Mouse (Mus musculus): ENCODE measurements at regions not wholly inside any gene's neighbourhood (a gene's known extent, or its start where the extent isn't known, plus 50 kb on each side); places are given as distances from the start of the nearest gene placed in this dataset.

- Histone ChIP-seq H3K4me3 (ENCODE audit: low read depth, low read length) (no peak overlapping the region), H3K9ac (ENCODE audit: low read length) (no peak overlapping the region), H3K4me1 (replicated peaks; ENCODE audit: control insufficient read depth, insufficient read depth) (no peaks in the 10 kb centered on the region), H3K4me2 (replicated peaks; ENCODE audit: low read depth) (no peak overlapping the region), H3K27ac (replicated peaks) (no peak overlapping the region), H3K27me3 (ENCODE audit: control insufficient read depth, insufficient read depth, low read length) (no peaks in the 10 kb centered on the region), H3K36me3 (ENCODE audit: control insufficient read depth, insufficient read depth, low read length) (no peaks in the 10 kb centered on the region), H3K9me3 (ENCODE audit: control insufficient read depth, low read length) (no peaks in the 10 kb centered on the region)
- no peak for TF ChIP-seq CTCF (IDR thresholded peaks at IDR 0.05; ENCODE audit: low read depth)
- TF ChIP-seq EP300 (optimal IDR thresholded peaks at IDR 0.05): no peak
- DNase-seq (ENCODE audit: low spot score): no peak
- WGBS: 91% methylated on average over 4 of the region's 4 CpGs
- no peak for ATAC-seq (ENCODE audit: low FRiP score, low TSS enrichment)
Measured at GRCm38 (mm10) chr15:11605677-11606076, 206.2 kb upstream of the Tars start.

GRCm38 (mm10) chr15:11597021-11597420, 197.6 kb upstream of the Tars start:
- ATAC-seq (ENCODE audit: low FRiP score, low TSS enrichment): no peak
- no peak overlapping the region for H3K4me3 ChIP-seq (ENCODE audit: low read depth, low read length)
- H3K9me3 ChIP-seq (ENCODE audit: control insufficient read depth, low read length): no peaks in the 10 kb centered on the region
- DNase-seq (ENCODE audit: low spot score): no peak
- TF ChIP-seq CTCF (IDR thresholded peaks at IDR 0.05; ENCODE audit: low read depth): no peak
- TF ChIP-seq EP300 (optimal IDR thresholded peaks at IDR 0.05): no peak
- WGBS: 74% methylated on average over 6 of the region's 6 CpGs
- H3K4me1 ChIP-seq (replicated peaks; ENCODE audit: control insufficient read depth, insufficient read depth): no peaks in the 10 kb centered on the region
- no peaks in the 10 kb centered on the region for H3K36me3 ChIP-seq (ENCODE audit: control insufficient read depth, insufficient read depth, low read length)
- no peak overlapping the region for H3K4me2 ChIP-seq (replicated peaks; ENCODE audit: low read depth)
- no peaks in the 10 kb centered on the region for H3K27me3 ChIP-seq (ENCODE audit: control insufficient read depth, insufficient read depth, low read length)
- no peak overlapping the region for H3K9ac ChIP-seq (ENCODE audit: low read length)
- no peak overlapping the region for H3K27ac ChIP-seq (replicated peaks)

- ATAC-seq (ENCODE audit: low FRiP score, low TSS enrichment): no peak
- H3K9ac ChIP-seq (ENCODE audit: low read length): no peak overlapping the region
Measured at GRCm38 (mm10) chr15:11590542-11591116, 191.2 kb upstream of the Tars start.

GRCm38 (mm10) chr15:11589795-11590194, 190.3 kb upstream of the Tars start:
- Histone ChIP-seq H3K27me3 (ENCODE audit: control insufficient read depth, insufficient read depth, low read length) (no peaks in the 10 kb centered on the region), H3K4me2 (replicated peaks; ENCODE audit: low read depth) (no peak overlapping the region), H3K9ac (ENCODE audit: low read length) (no peak overlapping the region), H3K27ac (replicated peaks) (no peak overlapping the region), H3K9me3 (ENCODE audit: control insufficient read depth, low read length) (no peaks in the 10 kb centered on the region), H3K36me3 (ENCODE audit: control insufficient read depth, insufficient read depth, low read length) (no peaks in the 10 kb centered on the region), H3K4me1 (replicated peaks; ENCODE audit: control insufficient read depth, insufficient read depth) (no peaks in the 10 kb centered on the region), H3K4me3 (ENCODE audit: low read depth, low read length) (no peak overlapping the region)
- WGBS: 44% methylated on average over 7 of the region's 7 CpGs
- ATAC-seq (ENCODE audit: low FRiP score, low TSS enrichment) (no peak), DNase-seq (ENCODE audit: low spot score) (no peak)
- TF ChIP-seq CTCF (IDR thresholded peaks at IDR 0.05; ENCODE audit: low read depth) (no peak), EP300 (optimal IDR thresholded peaks at IDR 0.05) (no peak)

More at GRCm38 (mm10) chr15:11590542-11591116, 191.2 kb upstream of the Tars start:
- DNase-seq (ENCODE audit: low spot score): no peak
- Histone ChIP-seq H3K27me3 (ENCODE audit: control insufficient read depth, insufficient read depth, low read length) (no peaks in the 10 kb centered on the region), H3K4me1 (replicated peaks; ENCODE audit: control insufficient read depth, insufficient read depth) (no peaks in the 10 kb centered on the region), H3K27ac (replicated peaks) (no peak overlapping the region), H3K9me3 (ENCODE audit: control insufficient read depth, low read length) (no peaks in the 10 kb centered on the region), H3K4me3 (ENCODE audit: low read depth, low read length) (no peak overlapping the region), H3K36me3 (ENCODE audit: control insufficient read depth, insufficient read depth, low read length) (no peaks in the 10 kb centered on the region), H3K4me2 (replicated peaks; ENCODE audit: low read depth) (no peak overlapping the region)
- WGBS: 33% methylated on average over 9 of the region's 9 CpGs
- TF ChIP-seq CTCF (IDR thresholded peaks at IDR 0.05; ENCODE audit: low read depth) (peak; percentile 80), EP300 (optimal IDR thresholded peaks at IDR 0.05) (no peak)

GRCm38 (mm10) chr15:11586384-11586783, 186.9 kb upstream of the Tars start:
- no peak for ATAC-seq (ENCODE audit: low FRiP score, low TSS enrichment)
- Histone ChIP-seq H3K4me2 (replicated peaks; ENCODE audit: low read depth) (no peak overlapping the region), H3K27ac (replicated peaks) (no peak overlapping the region), H3K27me3 (ENCODE audit: control insufficient read depth, insufficient read depth, low read length) (no peaks in the 10 kb centered on the region), H3K4me1 (replicated peaks; ENCODE audit: control insufficient read depth, insufficient read depth) (no peaks in the 10 kb centered on the region), H3K9ac (ENCODE audit: low read length) (no peak overlapping the region), H3K4me3 (ENCODE audit: low read depth, low read length) (no peak overlapping the region), H3K9me3 (ENCODE audit: control insufficient read depth, low read length) (no peaks in the 10 kb centered on the region), H3K36me3 (ENCODE audit: control insufficient read depth, insufficient read depth, low read length) (no peaks in the 10 kb centered on the region)
- WGBS: 78% methylated on average over 2 of the region's 2 CpGs
- TF ChIP-seq CTCF (IDR thresholded peaks at IDR 0.05; ENCODE audit: low read depth) (no peak), EP300 (optimal IDR thresholded peaks at IDR 0.05) (no peak)
- DNase-seq (ENCODE audit: low spot score): no peak

- TF ChIP-seq EP300 (optimal IDR thresholded peaks at IDR 0.05) (no peak), CTCF (IDR thresholded peaks at IDR 0.05; ENCODE audit: low read depth) (no peak)
- DNase-seq (ENCODE audit: low spot score): no peak
- H3K9me3 ChIP-seq (ENCODE audit: control insufficient read depth, low read length): no peaks in the 10 kb centered on the region
- H3K4me2 ChIP-seq (replicated peaks; ENCODE audit: low read depth): no peak overlapping the region
- no peaks in the 10 kb centered on the region for H3K4me1 ChIP-seq (replicated peaks; ENCODE audit: control insufficient read depth, insufficient read depth)
- WGBS: 81% methylated on average over 2 of the region's 2 CpGs
- no peak overlapping the region for H3K4me3 ChIP-seq (ENCODE audit: low read depth, low read length)
- no peaks in the 10 kb centered on the region for H3K36me3 ChIP-seq (ENCODE audit: control insufficient read depth, insufficient read depth, low read length)
- no peak for ATAC-seq (ENCODE audit: low FRiP score, low TSS enrichment)
- no peak overlapping the region for H3K9ac ChIP-seq (ENCODE audit: low read length)
- no peaks in the 10 kb centered on the region for H3K27me3 ChIP-seq (ENCODE audit: control insufficient read depth, insufficient read depth, low read length)
- H3K27ac ChIP-seq (replicated peaks): no peak overlapping the region
Measured at GRCm38 (mm10) chr15:11584155-11584554, 184.7 kb upstream of the Tars start.

All from stomach, postnatal 0 days (tissue).